Mouse (Mus musculus) liver, adult 2 months (tissue): ENCODE results near the gene Gm20388. TPM values are rescaled to one million over a fixed set of nuclear protein-coding genes. Genes with fewer than 3 reads are reported as not detected.

Experiments
- DNase-seq: peaks from one replicate; pipeline ENCODE4 v3.0.0-alpha.2; 2011; ENCODE audit warnings: low read depth, low spot score; ENCODE audit errors: extremely low read depth
- H3K27ac ChIP-seq: fragments of 200-500 bp; replicated peaks from 2 replicates; pipeline ENCODE4 v1.5.1; 2012; ENCODE audit warnings: low read depth, mild to moderate bottlenecking, control low read depth, inconsistent platforms, low read length; ENCODE audit not compliant: insufficient read depth
- H3K27me3 ChIP-seq: fragments of 200-500 bp; 2 replicates; pipeline ENCODE4 v1.6.1; 2012; ENCODE audit warnings: mild to moderate bottlenecking, moderate library complexity, low read length, inconsistent platforms; ENCODE audit not compliant: control insufficient read depth, insufficient read depth
- H3K36me3 ChIP-seq: fragments of 200-500 bp; 2 replicates; pipeline ENCODE4 v1.6.1; 2012; ENCODE audit warnings: low read length, inconsistent platforms; ENCODE audit not compliant: control insufficient read depth, insufficient read depth
- H3K4me1 ChIP-seq: fragments of 200-500 bp; 2 replicates; pipeline ENCODE4 v1.6.1; 2011; ENCODE audit warnings: low read length; ENCODE audit not compliant: control insufficient read depth, insufficient read depth
- H3K4me3 ChIP-seq: fragments of 200-500 bp; 2 replicates; pipeline ENCODE4 v1.5.1; 2011; ENCODE audit warnings: low read depth, mild to moderate bottlenecking, control low read depth, low read length, moderate library complexity; ENCODE audit not compliant: insufficient read depth
- H3K79me2 ChIP-seq: fragments of 200-500 bp; 2 replicates; pipeline ENCODE4 v1.6.1; 2012; ENCODE audit warnings: inconsistent platforms, mild to moderate bottlenecking, low read length, moderate library complexity; ENCODE audit not compliant: control insufficient read depth, insufficient read depth
- H3K9ac ChIP-seq: fragments of 200-500 bp; 2 replicates; pipeline ENCODE4 v1.6.1; 2012; ENCODE audit warnings: low read depth, mild to moderate bottlenecking, control low read depth, inconsistent platforms, low read length
- CTCF ChIP-seq: fragments of 200-500 bp; IDR thresholded peaks from 2 replicates; pipeline ENCODE4 v1.5.1; 2011; ENCODE audit warnings: low read depth, low read length, control low read depth
- POLR2A ChIP-seq: fragments of 200-500 bp; IDR thresholded peaks from 2 replicates; pipeline ENCODE4 v1.6.1; 2011; ENCODE audit warnings: low read length, control low read depth; ENCODE audit not compliant: insufficient read depth; ENCODE audit errors: extremely low read depth
- WGBS: fragments of 180-500 bp; shearing (Covaris S2); methylation state at CpG from one replicate; pipeline ENCODE4 v1.1.7; 2018; 5-methylcytosine and 5-hydroxymethylcytosine counted together
- polyA plus RNA-seq: library from polyadenylated mRNA; depleted of rRNA; stranded (reverse); fragments of >200 nt; gene quantifications from 2 replicates; pipeline ENCODE4 v1.2.3, GENCODE M21; 2012
- total RNA-seq: library from RNA; depleted of rRNA; stranded (reverse); fragments of >200 nt; gene quantifications from 2 replicates; pipeline ENCODE4 v1.2.3, GENCODE M21; 2014

The Gm20388 gene
- total and polyA plus RNA-seq, 2 experiments: 6.4 to 19.9 TPM

DNA sequence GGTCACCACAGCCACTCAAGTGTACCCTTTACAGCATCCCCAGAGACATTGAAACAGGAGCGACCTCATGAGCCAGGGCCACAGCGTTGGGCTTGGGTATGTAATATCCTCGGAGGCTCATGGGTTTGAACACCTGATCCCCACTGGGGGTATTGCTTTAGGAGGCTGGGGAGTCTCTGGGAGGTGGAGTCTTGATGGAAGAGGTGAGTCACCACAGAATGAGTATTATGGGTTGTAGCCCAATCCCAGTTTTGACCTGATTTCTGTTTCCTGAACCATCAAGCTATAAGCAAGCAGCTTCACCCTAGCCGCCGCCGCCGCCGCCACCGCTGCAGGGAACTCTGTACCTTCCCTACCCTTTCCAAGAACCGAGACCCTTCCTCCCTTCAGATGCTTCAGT lies 3935.3 kb downstream of the Gm20388 start:
- Histone ChIP-seq H3K27me3 (no peaks in the 10 kb centered on the region), H3K4me1 (no peaks in the 10 kb centered on the region), H3K4me3 (no peak overlapping the region), H3K36me3 (no peaks in the 10 kb centered on the region), H3K79me2 (no peaks in the 10 kb centered on the region), H3K9ac (no peak overlapping the region), H3K27ac (no peak overlapping the region)
- 93% methylated on average over 10 of the region's 10 CpGs for WGBS
- TF ChIP-seq POLR2A (no peak), CTCF (no peak)
- no peak for DNase-seq

DNA sequence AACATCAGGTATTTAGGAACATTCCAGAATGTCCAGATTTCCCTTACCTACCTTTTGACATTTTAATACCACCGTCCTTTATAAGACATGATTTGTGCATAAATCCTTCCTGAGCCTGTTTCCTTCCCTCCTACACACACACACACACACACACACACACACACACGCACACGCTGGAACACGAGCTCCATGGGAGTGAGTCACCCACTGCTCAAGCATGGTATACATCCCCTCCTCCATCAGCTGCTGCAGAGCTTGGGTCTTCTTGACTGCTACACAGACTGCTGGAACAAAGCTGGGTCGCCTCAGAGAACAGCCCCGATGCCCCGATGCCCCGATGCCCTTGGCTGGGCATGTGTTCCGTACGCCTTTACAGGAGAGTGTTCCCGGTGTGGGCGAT lies 3935.9 kb downstream of the Gm20388 start:
- TF ChIP-seq POLR2A (no peak), CTCF (no peak)
- 91% methylated on average over 12 of the region's 12 CpGs for WGBS

DNA sequence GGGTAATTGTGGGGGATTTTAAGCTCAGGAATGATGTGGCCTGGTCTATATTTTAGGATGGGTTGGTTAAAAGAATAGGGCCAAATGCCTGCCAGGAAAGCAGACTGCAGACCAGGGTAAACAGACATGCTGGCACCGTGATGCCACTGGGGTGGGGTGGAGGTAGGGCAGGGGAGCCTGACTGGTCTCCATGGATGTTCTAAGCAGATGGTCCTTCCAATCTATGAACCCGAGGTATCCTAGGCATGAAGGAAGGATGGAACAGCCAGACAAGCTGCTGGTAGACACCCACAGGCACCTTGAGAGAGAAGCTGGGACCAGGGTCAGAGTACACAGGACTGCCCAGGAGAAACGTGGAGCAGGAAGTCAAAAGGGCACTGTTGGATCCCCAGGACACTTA lies 3936.9 kb downstream of the Gm20388 start:
- no peak overlapping the region for H3K9ac ChIP-seq
- no peaks in the 10 kb centered on the region for H3K4me1 ChIP-seq
- no peaks in the 10 kb centered on the region for H3K79me2 ChIP-seq
- H3K27me3 ChIP-seq: no peaks in the 10 kb centered on the region
- H3K4me3 ChIP-seq: no peak overlapping the region
- WGBS: 30% methylated on average over 3 of the region's 3 CpGs
- H3K36me3 ChIP-seq: no peaks in the 10 kb centered on the region
- no peak overlapping the region for H3K27ac ChIP-seq
- TF ChIP-seq CTCF: no peak
- no peak for TF ChIP-seq POLR2A
- no peak for DNase-seq

More for the DNA sequence above, 3935.9 kb downstream of the Gm20388 start:
- Histone ChIP-seq H3K4me1 (no peaks in the 10 kb centered on the region), H3K9ac (no peak overlapping the region), H3K27ac (no peak overlapping the region), H3K79me2 (no peaks in the 10 kb centered on the region), H3K4me3 (no peak overlapping the region), H3K36me3 (no peaks in the 10 kb centered on the region), H3K27me3 (no peaks in the 10 kb centered on the region)
- no peak for DNase-seq

DNA sequence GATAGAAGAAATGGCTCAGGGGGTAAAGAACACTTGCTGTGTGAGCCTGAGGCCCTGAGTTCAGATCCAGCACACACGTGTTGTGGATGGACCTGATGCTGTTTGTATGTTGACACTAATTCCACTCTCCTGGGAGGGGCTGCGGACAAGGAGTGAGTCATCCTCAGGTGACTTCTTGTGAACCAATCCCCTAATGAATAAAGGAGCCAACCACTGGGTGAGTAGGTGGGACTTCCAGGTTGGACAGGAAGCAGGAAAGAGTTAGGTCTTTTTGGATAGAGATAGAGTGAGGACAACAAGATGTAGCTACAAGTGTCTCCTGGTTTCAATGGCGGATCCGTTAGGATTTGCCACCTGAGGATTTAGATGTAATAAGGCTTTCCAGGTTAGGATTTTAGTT lies 3938.7 kb downstream of the Gm20388 start:
- Histone ChIP-seq H3K4me1 (no peaks in the 10 kb centered on the region), H3K27ac (no peak overlapping the region), H3K36me3 (no peaks in the 10 kb centered on the region), H3K79me2 (no peaks in the 10 kb centered on the region), H3K4me3 (no peak overlapping the region), H3K27me3 (no peaks in the 10 kb centered on the region), H3K9ac (no peak overlapping the region)
- no peak for DNase-seq
- TF ChIP-seq CTCF (no peak), POLR2A (no peak)
- WGBS: 88% methylated on average over 4 of the region's 4 CpGs

DNA sequence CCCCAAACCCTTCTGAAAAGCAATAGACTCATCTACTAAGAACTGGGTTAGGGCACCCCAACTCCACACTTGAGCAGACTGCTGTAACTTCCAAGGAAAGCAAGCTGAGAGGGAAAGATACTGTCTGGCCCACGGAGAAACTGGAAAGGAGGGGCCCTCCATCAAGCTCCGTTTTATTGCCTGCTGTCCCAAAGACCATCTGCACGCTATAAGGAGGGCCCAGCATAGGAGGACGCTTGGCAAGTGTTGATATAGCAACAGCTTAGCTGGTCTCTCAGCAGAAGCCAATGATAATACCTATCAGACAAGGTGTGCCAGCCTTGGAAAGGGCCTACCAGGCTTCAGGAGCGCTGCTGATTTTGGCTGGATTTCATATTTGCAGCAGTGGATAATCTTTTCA lies 3940.9 kb downstream of the Gm20388 start:
- Histone ChIP-seq H3K9ac (no peak overlapping the region), H3K27ac (no peak overlapping the region), H3K27me3 (no peaks in the 10 kb centered on the region), H3K79me2 (no peaks in the 10 kb centered on the region), H3K4me3 (no peak overlapping the region), H3K4me1 (no peaks in the 10 kb centered on the region), H3K36me3 (no peaks in the 10 kb centered on the region)
- TF ChIP-seq POLR2A (no peak), CTCF (no peak)
- 78% methylated on average over 5 of the region's 5 CpGs for WGBS
- DNase-seq: no peak

DNA sequence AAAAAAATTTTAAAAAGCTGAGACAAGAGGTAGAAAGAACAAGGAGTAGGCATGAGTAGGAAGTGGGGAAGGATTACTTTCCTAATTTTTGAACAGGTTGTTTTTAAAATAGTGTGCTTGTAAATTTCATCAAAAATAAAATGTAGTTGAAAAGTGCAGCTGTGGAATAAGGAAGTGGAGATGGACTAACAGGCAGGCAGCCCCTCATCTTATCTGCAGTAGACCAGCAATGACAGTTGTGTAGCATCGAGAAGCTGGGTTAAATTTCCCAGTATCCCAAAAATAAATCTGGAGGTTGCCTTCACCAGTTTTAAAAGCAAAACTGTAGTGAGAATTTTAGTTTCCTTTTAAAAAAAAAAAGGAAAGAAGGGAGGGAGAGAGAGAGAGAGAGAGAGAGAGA lies 3943.6 kb downstream of the Gm20388 start:
- Histone ChIP-seq H3K79me2 (no peaks in the 10 kb centered on the region), H3K4me1 (0 out of 2 replicates have a peak, but pooled peaks cover 4% of the 10 kb centered on the region), H3K27ac (no peak overlapping the region), H3K9ac (no peak overlapping the region), H3K27me3 (no peaks in the 10 kb centered on the region), H3K4me3 (no peak overlapping the region), H3K36me3 (no peaks in the 10 kb centered on the region)
- WGBS: 87% methylated on average over 1 of the region's 1 CpGs
- DNase-seq: no peak
- TF ChIP-seq POLR2A: no peak
- TF ChIP-seq CTCF: no peak
